Mouse (Mus musculus) lung, embryonic 15.5 days (tissue): Measurements from ENCODE around the gene Hnrnpab. TPM values are rescaled to one million over a fixed set of nuclear protein-coding genes. Genes with fewer than 3 reads are reported as not detected.

Experiments
- ATAC-seq: fragments of 200-750 bp; cut with Nextera tagmentation; 2 replicates; pipeline ENCODE4 v1.8.0; 2017; ENCODE audit warnings: moderate number of reproducible peaks, borderline replicate concordance; ENCODE audit not compliant: low FRiP score, low TSS enrichment; ENCODE audit errors: extremely low read depth
- H3K27ac ChIP-seq: fragments of 300-500 bp; sonication (generic); 2 replicates; pipeline ENCODE4 v1.5.1; 2015; ENCODE audit warnings: moderate library complexity, mild to moderate bottlenecking, inconsistent platforms
- H3K27me3 ChIP-seq: fragments of 300-500 bp; sonication (generic); 2 replicates; pipeline ENCODE4 v1.6.1; 2015; ENCODE audit warnings: inconsistent platforms
- H3K36me3 ChIP-seq: fragments of 300-500 bp; sonication (generic); 2 replicates; pipeline ENCODE4 v1.6.1; 2015; ENCODE audit warnings: inconsistent platforms
- H3K4me1 ChIP-seq: fragments of 300-500 bp; sonication (generic); 2 replicates; pipeline ENCODE4 v1.6.1; 2015; ENCODE audit warnings: inconsistent platforms
- H3K4me2 ChIP-seq: fragments of 300-500 bp; sonication (generic); 2 replicates; pipeline ENCODE4 v1.6.1; 2015; ENCODE audit warnings: inconsistent platforms, mild to moderate bottlenecking, moderate library complexity
- H3K4me3 ChIP-seq: fragments of 300-500 bp; sonication (generic); 2 replicates; pipeline ENCODE4 v1.5.1; 2015; ENCODE audit warnings: mild to moderate bottlenecking, inconsistent platforms
- H3K9ac ChIP-seq: fragments of 300-500 bp; sonication (generic); 2 replicates; pipeline ENCODE4 v1.6.1; 2015; ENCODE audit warnings: inconsistent platforms
- H3K9me3 ChIP-seq: fragments of 300-500 bp; sonication (generic); 2 replicates; pipeline ENCODE4 v1.6.1; 2016; ENCODE audit warnings: inconsistent platforms
- WGBS: fragments of 180-500 bp; shearing (Covaris S2); methylation state at CpG from one replicate; pipeline ENCODE4 v1.1.7; 2015; 5-methylcytosine and 5-hydroxymethylcytosine counted together
- polyA plus RNA-seq: library from polyadenylated mRNA; unstranded; fragments of >200 nt; fragmentation: Nextera tagmentation; extraction: Ambion mirVana; gene quantifications from 2 replicates; pipeline ENCODE4 v1.2.1, GENCODE M21; 2015

Hnrnpab gene
- polyA plus RNA-seq, 1 experiment from 2014 or later = 465 TPM

GRCm38 (mm10) chr11:51552091-51552490, 54.6 kb downstream of the Hnrnpab start:
- Histone ChIP-seq H3K9ac (no peak overlapping the region), H3K36me3 (no peaks in the 10 kb centered on the region), H3K9me3 (no peaks in the 10 kb centered on the region), H3K4me3 (no peak overlapping the region), H3K27ac (no peak overlapping the region), H3K4me2 (no peak overlapping the region), H3K27me3 (no peaks in the 10 kb centered on the region), H3K4me1 (peaks cover 17% of the 10 kb centered on the region)
- ATAC-seq = no peak
- WGBS = 42% methylated on average over 3 of the region's 3 CpGs

GRCm38 (mm10) chr11:51551253-51551652, 55.4 kb downstream of the Hnrnpab start:
- no peak overlapping the region for H3K9ac ChIP-seq
- H3K27ac ChIP-seq = peak overlapping the region; percentile 67
- ATAC-seq = peak; percentile 67

More at GRCm38 (mm10) chr11:51551253-51551652, 55.4 kb downstream of the Hnrnpab start:
- no peak overlapping the region for H3K4me3 ChIP-seq
- H3K4me2 ChIP-seq = no peak overlapping the region; the same call in 1 of the 2 replicates
- WGBS = 25% methylated on average over 5 of the region's 5 CpGs
- H3K27me3 ChIP-seq = no peaks in the 10 kb centered on the region
- no peaks in the 10 kb centered on the region for H3K36me3 ChIP-seq
- no peaks in the 10 kb centered on the region for H3K9me3 ChIP-seq
- H3K4me1 ChIP-seq = peaks cover 17% of the 10 kb centered on the region

Other genes with a start within 250 kb of the Hnrnpab start
- gene Phykpl, start 22.1 kb downstream of the Hnrnpab start, polyA plus RNA-seq = 18.1 and 20.8 TPM in 2 replicates
- gene Nhp2, start 12.9 kb upstream of the Hnrnpab start, polyA plus RNA-seq = 126 and 144 TPM in 2 replicates
- gene Rmnd5b, start 29.0 kb upstream of the Hnrnpab start, polyA plus RNA-seq = 43.7 and 43.8 TPM in 2 replicates
- 46.2 and 46.6 TPM in 2 replicates for gene N4bp3, start 44.0 kb upstream of the Hnrnpab start, polyA plus RNA-seq
- gene D930048N14Rik, start 44.1 kb upstream of the Hnrnpab start, polyA plus RNA-seq = 2.7 and 3.9 TPM in 2 replicates
- gene 0610009B22Rik, start 82.0 kb upstream of the Hnrnpab start, polyA plus RNA-seq = 98.9 and 99.4 TPM in 2 replicates
- 10.6 and 12.6 TPM in 2 replicates for gene Sec24a, start 156.8 kb upstream of the Hnrnpab start, polyA plus RNA-seq
- gene Sar1b, start 156.8 kb upstream of the Hnrnpab start, polyA plus RNA-seq = 104 and 120 TPM in 2 replicates